Mouse (Mus musculus): ENCODE data around the gene Abcc9. TPM values are rescaled to one million over a fixed set of nuclear protein-coding genes. Genes with fewer than 3 reads are reported as not detected.

Gene Abcc9
- polyA plus RNA-seq (2012), result not detected in 2 replicates

GRCm38 (mm10) chr6:142701652-142702637 is at the start of gene Abcc9:
Gene Abcc9 (minus strand): TSS chr6:142702315.
- TF ChIP-seq GATA1 (IDR thresholded peaks at IDR 0.05; ENCODE audit: low read length), result no peak

DNA sequence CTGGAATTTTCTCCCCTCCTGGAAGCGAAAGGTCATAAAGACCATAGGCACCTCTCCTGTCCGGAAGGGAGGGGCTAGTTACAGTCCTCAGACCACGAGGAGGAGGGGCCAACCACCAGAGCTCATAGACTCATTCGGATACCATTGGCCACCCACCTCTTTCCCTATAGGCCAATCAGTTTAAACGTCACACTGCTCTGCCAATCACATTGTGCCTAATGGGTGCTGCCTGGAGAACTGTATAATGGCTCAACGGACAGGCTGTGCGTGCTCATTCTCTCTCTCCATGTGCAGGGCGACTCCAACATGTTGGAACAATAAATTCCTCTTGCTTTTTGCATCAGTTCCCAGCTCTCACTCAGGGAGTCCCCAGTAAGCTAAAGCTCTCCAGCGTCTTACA is 49.2 kb upstream of the Abcc9 start:
- no peak for TF ChIP-seq GATA1 (IDR thresholded peaks at IDR 0.05; ENCODE audit: low read length)

GRCm38 (mm10) chr6:142748057-142748708 is 46.1 kb upstream of the Abcc9 start:
- TF ChIP-seq GATA1 (IDR thresholded peaks at IDR 0.05; ENCODE audit: low read length), result no peak

GRCm38 (mm10) chr6:142747165-142747564 is 45.0 kb upstream of the Abcc9 start:
- no peak for TF ChIP-seq GATA1 (IDR thresholded peaks at IDR 0.05; ENCODE audit: low read length)

DNA sequence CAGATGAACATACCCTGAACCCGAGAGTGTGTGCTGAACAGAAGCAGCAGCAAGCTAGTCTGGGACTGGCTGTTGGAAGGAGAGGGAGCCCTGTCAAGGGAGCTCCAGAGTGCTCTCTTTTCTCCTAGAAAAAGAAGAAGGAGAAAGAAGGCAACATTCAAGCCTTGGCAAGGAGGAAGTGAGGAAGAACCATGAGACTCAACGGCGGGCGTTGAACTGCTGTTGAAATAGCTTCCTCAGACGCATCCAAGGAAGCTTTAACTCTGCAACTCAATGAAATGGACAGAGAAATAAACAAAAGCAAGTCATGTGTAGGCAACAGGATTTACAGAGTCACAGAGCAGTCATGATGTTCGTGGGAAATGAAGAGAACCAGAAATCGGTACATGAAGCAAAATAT is 44.6 kb upstream of the Abcc9 start:
- no peak for TF ChIP-seq GATA1 (IDR thresholded peaks at IDR 0.05; ENCODE audit: low read length)

DNA sequence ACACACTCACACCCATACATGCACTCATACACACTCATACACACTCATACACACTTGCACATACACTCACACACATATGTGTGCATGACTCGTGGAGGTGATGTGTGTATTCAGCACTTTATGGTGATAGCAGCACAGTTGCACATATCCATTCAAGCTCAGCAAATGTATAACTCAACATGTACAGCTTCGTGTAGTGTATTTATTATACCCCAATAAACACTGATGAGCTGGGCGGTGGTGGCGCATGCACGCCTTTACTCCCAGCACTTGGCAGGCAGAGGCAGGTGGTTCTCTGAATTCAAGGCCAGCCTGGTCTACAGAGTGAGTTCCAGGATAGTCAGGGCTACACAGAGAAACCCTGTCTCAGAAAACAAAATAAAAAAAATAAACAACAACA is 43.4 kb upstream of the Abcc9 start:
- TF ChIP-seq GATA1 (IDR thresholded peaks at IDR 0.05; ENCODE audit: low read length), result no peak

DNA sequence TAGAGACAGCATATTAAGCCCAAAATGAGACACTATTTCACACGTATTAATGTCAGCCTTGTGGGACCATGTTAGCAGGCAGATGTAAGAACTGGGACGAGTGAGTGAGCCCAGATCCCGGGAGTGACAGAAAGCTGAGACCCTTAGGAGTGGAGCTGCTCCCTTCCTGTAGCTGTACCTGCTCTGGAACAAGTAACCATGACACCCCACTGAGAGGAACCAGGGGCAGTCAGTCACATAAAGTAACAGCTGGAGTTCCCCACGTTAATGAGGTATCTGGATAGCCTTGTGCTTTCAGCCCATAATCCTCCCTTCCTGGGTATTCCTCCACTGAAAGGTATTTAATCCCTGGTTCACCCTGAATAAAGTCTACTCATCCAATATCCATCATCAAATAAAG is 41.1 kb upstream of the Abcc9 start:
- TF ChIP-seq GATA1 (IDR thresholded peaks at IDR 0.05; ENCODE audit: low read length), result no peak

GRCm38 (mm10) chr6:142741763-142742162 is 39.6 kb upstream of the Abcc9 start:
- TF ChIP-seq GATA1 (IDR thresholded peaks at IDR 0.05; ENCODE audit: low read length), result no peak

- no peak for TF ChIP-seq GATA1 (IDR thresholded peaks at IDR 0.05; ENCODE audit: low read length)
Observed at GRCm38 (mm10) chr6:142738637-142739036, 36.5 kb upstream of the Abcc9 start.

- TF ChIP-seq GATA1 (IDR thresholded peaks at IDR 0.05; ENCODE audit: low read length), result no peak
Observed at GRCm38 (mm10) chr6:142738225-142738624, 36.1 kb upstream of the Abcc9 start.

DNA sequence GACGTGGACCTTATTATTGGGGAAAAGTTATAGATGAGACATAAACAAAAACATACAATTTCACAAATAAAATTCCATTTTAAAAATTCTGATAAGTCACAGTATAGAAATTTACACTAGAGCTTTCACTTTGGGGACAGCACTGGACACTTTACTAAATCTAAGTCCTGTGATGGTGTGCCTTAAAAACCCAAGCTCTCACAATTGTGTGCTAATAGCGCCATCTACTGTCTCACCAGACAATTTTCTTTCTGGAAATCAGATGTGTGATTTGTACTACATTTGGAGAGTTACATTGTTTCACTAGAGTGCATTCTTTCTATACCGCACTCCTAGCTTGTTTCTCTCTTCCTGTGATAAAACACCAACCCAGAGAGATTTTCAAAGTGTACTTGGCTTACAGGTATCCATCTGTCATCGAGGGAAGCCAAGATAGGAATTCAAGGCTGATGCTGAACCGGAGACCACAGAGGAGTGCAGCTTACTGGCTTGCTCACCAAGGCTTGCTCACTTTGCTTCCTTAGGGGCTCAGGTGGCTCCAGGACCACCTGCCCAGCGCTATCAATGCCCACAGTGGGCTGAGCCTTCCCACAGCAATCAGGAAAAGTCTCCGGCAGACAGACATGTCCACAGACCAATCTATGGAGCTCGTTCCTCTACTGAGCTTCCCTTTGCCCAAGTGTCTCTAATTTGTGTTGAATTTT is 33.3 kb upstream of the Abcc9 start:
- TF ChIP-seq GATA1 (IDR thresholded peaks at IDR 0.05; ENCODE audit: low read length), result no peak

- TF ChIP-seq GATA1 (IDR thresholded peaks at IDR 0.05; ENCODE audit: low read length), result no peak
Observed at GRCm38 (mm10) chr6:142732567-142733290, 30.6 kb upstream of the Abcc9 start.

- no peak for TF ChIP-seq GATA1 (IDR thresholded peaks at IDR 0.05; ENCODE audit: low read length)
Observed at GRCm38 (mm10) chr6:142726032-142726431, 23.9 kb upstream of the Abcc9 start.

DNA sequence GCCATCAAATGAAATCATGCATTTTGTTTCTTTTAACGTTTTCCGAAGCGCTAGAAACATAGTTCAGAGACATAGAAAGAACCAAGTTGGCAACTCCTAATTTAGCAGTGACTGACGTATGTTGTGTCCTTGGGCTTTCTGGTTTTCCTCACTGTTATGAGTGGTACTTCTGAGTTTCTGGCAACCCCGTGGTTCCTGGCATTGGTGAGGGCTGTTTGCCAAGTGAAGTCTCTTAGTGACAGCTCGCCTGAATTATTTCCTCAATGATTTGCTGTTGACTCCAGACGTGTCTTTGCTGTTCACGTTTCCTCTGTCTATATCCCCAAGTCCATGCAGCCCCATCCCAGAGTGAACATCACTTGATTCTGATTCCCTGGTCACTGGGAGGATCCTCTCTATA is 19.6 kb upstream of the Abcc9 start:
- no peak for TF ChIP-seq GATA1 (IDR thresholded peaks at IDR 0.05; ENCODE audit: low read length)

DNA sequence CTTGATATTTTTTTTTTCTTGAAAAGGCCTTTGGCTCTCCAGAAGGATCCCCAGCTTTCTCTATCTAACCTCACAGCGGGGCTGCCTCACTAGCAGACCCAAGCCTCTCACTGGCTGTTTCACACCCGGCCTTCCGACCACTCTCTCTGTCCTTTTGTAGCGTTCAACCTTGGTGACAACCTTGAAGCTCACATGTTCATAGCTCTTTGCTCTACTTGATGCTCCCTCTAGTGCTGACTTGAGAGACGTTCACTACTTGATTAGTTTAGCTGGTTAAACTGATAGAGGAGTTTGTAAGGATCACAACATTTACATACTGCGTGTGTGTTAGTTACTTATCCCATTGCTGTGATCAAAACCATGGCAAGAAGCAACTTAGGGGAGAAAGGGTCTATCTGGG is 18.5 kb upstream of the Abcc9 start:
- no peak for TF ChIP-seq GATA1 (IDR thresholded peaks at IDR 0.05; ENCODE audit: low read length)

All from G1E-ER4 (cell line).